Mouse (Mus musculus): ENCODE measurements around the gene Gm9970. TPM values are rescaled to one million over a fixed set of nuclear protein-coding genes. Genes with fewer than 3 reads are reported as not detected.

Gm9970 gene
- polyA plus RNA-seq, 1 experiment from 2014 or later: 0.60 TPM

DNA sequence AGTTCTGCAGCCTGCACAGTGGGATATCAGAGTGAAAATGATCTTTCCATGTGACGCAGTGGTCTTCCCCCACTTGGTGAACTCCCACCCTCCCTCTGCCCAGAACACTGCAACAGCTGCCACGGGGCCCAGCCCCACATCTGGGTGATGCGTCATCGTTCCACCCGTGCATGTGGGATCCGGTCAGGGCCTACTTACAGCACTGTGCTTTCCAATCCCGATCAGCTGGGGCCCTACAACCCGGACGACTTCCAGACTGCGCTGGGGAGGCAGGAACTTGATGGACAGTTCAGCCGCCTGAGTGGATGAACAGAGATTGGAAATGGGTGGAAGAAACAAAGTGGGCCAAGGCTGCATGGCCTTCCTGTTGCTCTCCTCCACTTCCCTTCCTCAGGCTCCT lies 16.6 kb upstream of the Gm9970 start:
- Histone ChIP-seq H3K27me3 (replicated peaks; ENCODE audit: control insufficient read depth, insufficient read depth, low read length) (no peaks in the 10 kb centered on the region), H3K9ac (ENCODE audit: low read length) (no peak overlapping the region), H3K27ac (ENCODE audit: low read depth) (no peak overlapping the region), H3K4me2 (ENCODE audit: low read length) (no peak overlapping the region), H3K4me3 (ENCODE audit: low read depth, low read length) (no peak overlapping the region), H3K9me3 (ENCODE audit: control insufficient read depth, low read length) (no peaks in the 10 kb centered on the region), H3K36me3 (ENCODE audit: control insufficient read depth, insufficient read depth, low read length) (peaks cover 82% of the 10 kb centered on the region), H3K4me1 (replicated peaks; ENCODE audit: control insufficient read depth, insufficient read depth, low read length) (0 out of 2 replicates have a peak, but pooled peaks cover 4% of the 10 kb centered on the region)
- no peak for DNase-seq (ENCODE audit: low spot score)
- no peak for ATAC-seq (replicated peaks; ENCODE audit: low FRiP score, low TSS enrichment, low read depth)
- WGBS: 81% methylated on average over 11 of the region's 11 CpGs

DNA sequence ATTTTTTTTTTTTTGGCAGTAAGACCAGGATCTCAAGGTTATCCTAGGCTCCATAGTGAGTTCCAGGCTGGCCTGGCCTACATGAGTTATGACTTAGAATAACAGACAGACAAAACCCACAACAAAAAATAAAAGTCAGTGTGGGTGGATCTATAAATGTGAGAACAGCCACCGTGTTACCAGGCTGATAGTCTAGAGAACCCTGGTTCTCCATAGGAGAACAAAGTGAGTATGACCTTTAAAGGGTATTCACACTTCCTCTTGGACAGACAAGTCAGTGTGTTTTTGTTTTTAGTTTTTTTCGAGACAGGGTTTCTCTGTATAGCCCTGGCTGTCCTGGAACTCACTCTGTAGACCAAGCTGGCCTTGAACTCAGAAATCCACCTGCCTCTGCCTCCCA lies 14.9 kb upstream of the Gm9970 start:
- no peaks in the 10 kb centered on the region for H3K9me3 ChIP-seq (ENCODE audit: control insufficient read depth, low read length)
- DNase-seq (ENCODE audit: low spot score) (no peak), ATAC-seq (replicated peaks; ENCODE audit: low FRiP score, low TSS enrichment, low read depth) (no peak)
- H3K9ac ChIP-seq (ENCODE audit: low read length): no peak overlapping the region
- H3K27ac ChIP-seq (ENCODE audit: low read depth): no peak overlapping the region
- peaks cover 82% of the 10 kb centered on the region for H3K36me3 ChIP-seq (ENCODE audit: control insufficient read depth, insufficient read depth, low read length)
- no peaks in the 10 kb centered on the region for H3K27me3 ChIP-seq (replicated peaks; ENCODE audit: control insufficient read depth, insufficient read depth, low read length)
- H3K4me1 ChIP-seq (replicated peaks; ENCODE audit: control insufficient read depth, insufficient read depth, low read length): peaks cover 12% of the 10 kb centered on the region
- no peak overlapping the region for H3K4me3 ChIP-seq (ENCODE audit: low read depth, low read length)
- H3K4me2 ChIP-seq (ENCODE audit: low read length): no peak overlapping the region
- WGBS: 87% methylated on average over 2 of the region's 2 CpGs

DNA sequence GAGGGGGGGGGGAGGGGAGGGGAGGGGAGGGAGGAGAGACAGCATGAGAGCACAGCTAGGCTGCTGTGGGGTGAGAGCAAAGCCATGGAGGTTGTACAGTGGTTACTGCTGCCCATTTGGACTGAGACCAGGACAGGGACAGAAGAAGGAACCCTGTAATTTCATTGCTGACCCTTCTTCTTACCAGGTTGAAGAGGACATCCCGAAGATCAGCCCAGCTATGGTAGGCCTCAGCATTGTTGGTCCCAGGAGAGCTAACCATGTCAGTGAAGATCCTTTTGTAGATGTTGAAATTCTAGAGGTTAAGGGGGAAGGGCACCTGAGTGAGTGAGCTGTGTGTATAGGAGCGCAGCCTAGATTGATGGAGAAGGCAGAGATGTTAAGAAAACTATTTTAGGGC lies 14.3 kb upstream of the Gm9970 start:
- peaks cover 82% of the 10 kb centered on the region for H3K36me3 ChIP-seq (ENCODE audit: control insufficient read depth, insufficient read depth, low read length)

DNA sequence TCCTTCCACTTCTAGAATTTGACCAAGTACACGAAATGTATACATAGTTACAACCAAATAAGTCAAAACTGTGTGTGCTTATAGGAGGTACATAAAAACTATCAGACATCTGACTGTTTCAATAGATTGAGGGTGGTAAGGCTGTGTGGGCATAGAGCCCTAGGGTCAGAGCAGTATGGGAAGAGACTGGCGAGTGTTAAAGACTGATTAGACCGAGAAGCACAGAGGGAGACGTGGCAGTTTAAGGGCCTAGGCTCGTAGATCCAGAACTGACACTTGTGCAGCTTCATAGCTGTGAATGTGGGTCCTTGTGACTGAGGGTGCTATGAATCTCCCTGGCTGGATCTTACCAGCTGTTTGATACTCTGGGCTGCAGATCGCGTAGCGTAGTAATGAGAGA lies 13.9 kb upstream of the Gm9970 start:
- Histone ChIP-seq H3K36me3 (ENCODE audit: control insufficient read depth, insufficient read depth, low read length) (peaks cover 82% of the 10 kb centered on the region), H3K4me1 (replicated peaks; ENCODE audit: control insufficient read depth, insufficient read depth, low read length) (peaks cover 14% of the 10 kb centered on the region), H3K9me3 (ENCODE audit: control insufficient read depth, low read length) (no peaks in the 10 kb centered on the region), H3K9ac (ENCODE audit: low read length) (no peak overlapping the region), H3K27ac (ENCODE audit: low read depth) (peak overlapping the region; percentile 1; the same call in 1 of the 2 replicates), H3K27me3 (replicated peaks; ENCODE audit: control insufficient read depth, insufficient read depth, low read length) (no peaks in the 10 kb centered on the region), H3K4me3 (ENCODE audit: low read depth, low read length) (no peak overlapping the region), H3K4me2 (ENCODE audit: low read length) (0 out of 2 replicates have a peak overlapping the region, but pooled peaks have one; percentile 42)
- DNase-seq (ENCODE audit: low spot score): peak; percentile 48
- 84% methylated on average over 8 of the region's 8 CpGs for WGBS
- ATAC-seq (replicated peaks; ENCODE audit: low FRiP score, low TSS enrichment, low read depth): no peak

More for the DNA sequence above, 14.3 kb upstream of the Gm9970 start:
- WGBS: 96% methylated on average over 2 of the region's 2 CpGs
- no peak overlapping the region for H3K4me3 ChIP-seq (ENCODE audit: low read depth, low read length)
- H3K4me1 ChIP-seq (replicated peaks; ENCODE audit: control insufficient read depth, insufficient read depth, low read length): peaks cover 14% of the 10 kb centered on the region
- no peak overlapping the region for H3K27ac ChIP-seq (ENCODE audit: low read depth)
- peak; percentile 44 for DNase-seq (ENCODE audit: low spot score)
- no peak for ATAC-seq (replicated peaks; ENCODE audit: low FRiP score, low TSS enrichment, low read depth)
- H3K4me2 ChIP-seq (ENCODE audit: low read length): no peak overlapping the region
- no peaks in the 10 kb centered on the region for H3K9me3 ChIP-seq (ENCODE audit: control insufficient read depth, low read length)
- H3K9ac ChIP-seq (ENCODE audit: low read length): no peak overlapping the region
- H3K27me3 ChIP-seq (replicated peaks; ENCODE audit: control insufficient read depth, insufficient read depth, low read length): no peaks in the 10 kb centered on the region

DNA sequence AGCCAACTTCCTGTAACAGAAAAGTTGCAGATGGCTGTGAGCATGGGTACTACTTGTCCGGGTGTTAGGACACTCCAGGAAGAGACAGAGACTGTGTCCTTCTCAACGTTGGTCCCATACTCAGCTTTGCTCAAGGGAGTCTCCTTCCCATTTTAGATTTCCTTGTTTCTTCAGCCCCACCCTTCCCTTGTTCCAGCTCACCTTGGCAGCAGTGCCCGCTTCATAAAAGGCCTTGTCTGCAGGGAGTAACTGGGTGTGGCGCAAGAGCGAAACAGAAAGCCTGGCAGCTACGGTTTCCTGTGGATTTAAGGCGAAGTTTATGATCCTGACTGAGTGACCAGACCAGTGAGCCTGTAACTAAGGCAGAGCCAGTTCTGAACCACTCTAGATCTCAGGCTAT lies 13.4 kb upstream of the Gm9970 start:
- peak overlapping the region; percentile 42; the same call in 1 of the 2 replicates for H3K4me2 ChIP-seq (ENCODE audit: low read length)
- WGBS: 60% methylated on average over 7 of the region's 7 CpGs
- H3K4me1 ChIP-seq (replicated peaks; ENCODE audit: control insufficient read depth, insufficient read depth, low read length): peaks cover 14% of the 10 kb centered on the region
- DNase-seq (ENCODE audit: low spot score) (peak; percentile 64), ATAC-seq (replicated peaks; ENCODE audit: low FRiP score, low TSS enrichment, low read depth) (no peak; the same call in 1 of the 2 replicates)
- no peak overlapping the region for H3K9ac ChIP-seq (ENCODE audit: low read length)
- H3K27ac ChIP-seq (ENCODE audit: low read depth): peak overlapping the region; percentile 69
- H3K27me3 ChIP-seq (replicated peaks; ENCODE audit: control insufficient read depth, insufficient read depth, low read length): no peaks in the 10 kb centered on the region
- H3K36me3 ChIP-seq (ENCODE audit: control insufficient read depth, insufficient read depth, low read length): peaks cover 82% of the 10 kb centered on the region
- H3K4me3 ChIP-seq (ENCODE audit: low read depth, low read length): no peak overlapping the region
- no peaks in the 10 kb centered on the region for H3K9me3 ChIP-seq (ENCODE audit: control insufficient read depth, low read length)

DNA sequence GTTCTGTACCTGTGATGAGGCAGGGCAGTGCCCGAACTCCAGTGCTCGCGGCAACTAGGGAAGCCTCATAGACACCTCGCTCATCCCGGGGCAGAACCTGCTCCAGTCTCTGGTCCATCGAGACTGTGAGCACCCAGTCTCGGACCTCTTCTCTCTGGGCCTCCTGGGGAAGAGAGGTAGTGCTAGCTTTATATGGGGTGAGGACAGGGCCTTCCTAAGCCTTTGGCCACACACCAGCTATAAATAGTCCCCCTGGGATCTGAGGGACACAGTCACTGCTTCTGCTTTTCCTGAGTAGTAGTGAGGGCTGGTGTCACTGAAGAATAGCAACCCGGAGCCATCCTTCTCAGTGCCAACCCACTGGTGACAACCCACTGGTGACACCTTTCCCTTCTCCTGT lies 12.8 kb upstream of the Gm9970 start:
- Histone ChIP-seq H3K36me3 (ENCODE audit: control insufficient read depth, insufficient read depth, low read length) (peaks cover 82% of the 10 kb centered on the region), H3K27me3 (replicated peaks; ENCODE audit: control insufficient read depth, insufficient read depth, low read length) (no peaks in the 10 kb centered on the region), H3K4me1 (replicated peaks; ENCODE audit: control insufficient read depth, insufficient read depth, low read length) (peaks cover 14% of the 10 kb centered on the region), H3K4me2 (ENCODE audit: low read length) (peak overlapping the region; percentile 42; the same call in 1 of the 2 replicates), H3K27ac (ENCODE audit: low read depth) (peak overlapping the region; percentile 69), H3K4me3 (ENCODE audit: low read depth, low read length) (no peak overlapping the region), H3K9ac (ENCODE audit: low read length) (no peak overlapping the region), H3K9me3 (ENCODE audit: control insufficient read depth, low read length) (no peaks in the 10 kb centered on the region)
- no peak for ATAC-seq (replicated peaks; ENCODE audit: low FRiP score, low TSS enrichment, low read depth)
- peak; percentile 50 for DNase-seq (ENCODE audit: low spot score)
- WGBS: 88% methylated on average over 8 of the region's 8 CpGs

DNA sequence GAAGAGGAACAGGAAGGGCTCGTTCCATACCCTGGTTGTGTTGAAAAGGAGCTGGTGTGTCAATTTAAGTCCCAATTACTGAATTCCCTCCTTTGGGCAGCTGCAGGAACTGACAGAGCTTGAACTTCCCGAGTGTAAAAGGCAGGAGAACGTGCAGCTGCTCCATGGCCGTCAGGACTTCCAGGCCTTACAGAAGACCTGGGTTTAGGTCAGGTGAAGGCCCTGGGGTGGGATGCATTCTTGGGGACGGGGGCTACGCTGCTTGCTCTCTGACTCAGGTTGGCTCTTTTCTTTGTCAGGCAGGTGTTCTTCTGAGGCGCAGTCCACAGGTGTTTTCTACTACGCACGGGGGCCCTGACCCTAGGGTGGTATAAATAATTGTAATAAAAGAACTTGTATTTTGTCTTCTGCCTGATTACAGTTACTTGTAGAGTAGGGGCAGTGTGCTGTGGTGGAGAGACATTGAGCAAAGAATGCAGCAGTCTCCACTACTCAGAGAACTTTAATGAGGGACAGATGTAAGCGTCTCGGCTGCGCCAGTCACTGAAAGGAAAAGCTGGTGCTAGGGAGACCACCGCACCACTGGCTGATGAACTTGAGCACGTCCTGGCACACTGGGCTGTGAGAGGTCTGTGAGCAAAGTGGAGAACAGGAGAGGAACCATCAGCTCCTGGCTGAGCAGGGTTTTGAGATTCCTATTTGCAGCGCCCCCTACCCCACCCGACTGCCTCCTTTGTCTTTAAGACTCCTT lies 11.9 kb upstream of the Gm9970 start:
- Histone ChIP-seq H3K27me3 (replicated peaks; ENCODE audit: control insufficient read depth, insufficient read depth, low read length) (no peaks in the 10 kb centered on the region), H3K9me3 (ENCODE audit: control insufficient read depth, low read length) (no peaks in the 10 kb centered on the region), H3K4me3 (ENCODE audit: low read depth, low read length) (peak overlapping the region; percentile 35), H3K4me2 (ENCODE audit: low read length) (peak overlapping the region; percentile 42), H3K27ac (ENCODE audit: low read depth) (0 out of 2 replicates have a peak overlapping the region, but pooled peaks have one; percentile 67), H3K4me1 (replicated peaks; ENCODE audit: control insufficient read depth, insufficient read depth, low read length) (peaks cover 14% of the 10 kb centered on the region), H3K36me3 (ENCODE audit: control insufficient read depth, insufficient read depth, low read length) (peaks cover 84% of the 10 kb centered on the region), H3K9ac (ENCODE audit: low read length) (peak overlapping the region; percentile 39; the same call in 1 of the 2 replicates)
- 78% methylated on average over 16 of the region's 16 CpGs for WGBS
- ATAC-seq (replicated peaks; ENCODE audit: low FRiP score, low TSS enrichment, low read depth) (no peak), DNase-seq (ENCODE audit: low spot score) (peak; percentile 50)

DNA sequence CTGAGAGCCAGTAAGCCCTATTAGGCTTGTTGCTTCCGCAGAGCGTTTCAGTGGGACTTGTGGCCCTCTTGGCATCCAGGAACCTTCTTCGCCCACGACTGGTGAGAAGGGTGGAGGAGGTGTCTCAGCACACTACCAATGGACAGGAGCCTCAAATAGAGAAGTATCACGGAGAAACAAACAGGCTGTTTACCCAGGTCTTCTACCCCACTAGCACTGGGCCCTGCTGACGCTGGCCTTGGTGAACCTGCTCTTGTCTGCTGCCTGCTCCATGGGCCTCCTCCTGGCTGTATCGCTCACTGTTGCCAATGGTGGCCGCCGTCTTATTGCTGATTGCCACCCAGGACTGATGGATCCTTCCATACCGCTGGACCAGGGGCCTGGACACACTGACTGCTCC lies 11.1 kb upstream of the Gm9970 start:
- Histone ChIP-seq H3K27me3 (replicated peaks; ENCODE audit: control insufficient read depth, insufficient read depth, low read length) (no peaks in the 10 kb centered on the region), H3K36me3 (ENCODE audit: control insufficient read depth, insufficient read depth, low read length) (peaks cover 84% of the 10 kb centered on the region), H3K9me3 (ENCODE audit: control insufficient read depth, low read length) (no peaks in the 10 kb centered on the region), H3K4me3 (ENCODE audit: low read depth, low read length) (peak overlapping the region; percentile 35), H3K4me2 (ENCODE audit: low read length) (peak overlapping the region; percentile 42), H3K9ac (ENCODE audit: low read length) (peak overlapping the region; percentile 39), H3K27ac (ENCODE audit: low read depth) (peak overlapping the region; percentile 67), H3K4me1 (replicated peaks; ENCODE audit: control insufficient read depth, insufficient read depth, low read length) (peaks cover 14% of the 10 kb centered on the region)
- ATAC-seq (replicated peaks; ENCODE audit: low FRiP score, low TSS enrichment, low read depth) (no peak), DNase-seq (ENCODE audit: low spot score) (no peak)
- WGBS: 54% methylated on average over 10 of the region's 10 CpGs

All from intestine, embryonic 14.5 days (tissue).